Mouse (Mus musculus) layer of hippocampus, postnatal 14 days (tissue): ENCODE results near the gene Poc1a. TPM values are rescaled to one million over a fixed set of nuclear protein-coding genes. Genes with fewer than 3 reads are reported as not detected.

Experiments used
- DNase-seq, 2 experiments: peaks; one replicate each; pipeline ENCODE4 v3.0.0; 2021 to 2022; ENCODE audit warnings: low spot score in 2 of 2, mixed read lengths in 1 of 2
- total RNA-seq, 2 experiments: library from RNA; stranded (reverse); gene quantifications; 2 replicates each; pipeline ENCODE4 v1.2.3; 2021

The Poc1a gene
- total RNA-seq, 2 experiments from 2014 or later: 8.5 to 12.0 TPM

GRCm38 (mm10) chr9:106300176-106300803 is 19.4 kb downstream of the Poc1a start:
- DNase-seq: peak; percentile 76 to 85

GRCm38 (mm10) chr9:106300949-106301348 is 20.1 kb downstream of the Poc1a start:
- no peak for DNase-seq

GRCm38 (mm10) chr9:106301446-106302080 is 20.7 kb downstream of the Poc1a start:
- no peak for DNase-seq

GRCm38 (mm10) chr9:106302446-106303150 is 21.7 kb downstream of the Poc1a start:
- DNase-seq: no peak

GRCm38 (mm10) chr9:106303460-106303960 is 22.6 kb downstream of the Poc1a start:
- DNase-seq: no peak

GRCm38 (mm10) chr9:106305228-106305627 is 24.4 kb downstream of the Poc1a start:
- no peak for DNase-seq

- peak; percentile 76 to 81 for DNase-seq
These were observed 25.9 kb downstream of the Poc1a start for GRCm38 (mm10) chr9:106306662-106307351.

- no peak for DNase-seq
These were observed 27.3 kb downstream of the Poc1a start for GRCm38 (mm10) chr9:106308151-106308550.

GRCm38 (mm10) chr9:106308555-106308954 is 27.7 kb downstream of the Poc1a start:
- DNase-seq: no peak

- no peak for DNase-seq
These were observed 28.1 kb downstream of the Poc1a start for GRCm38 (mm10) chr9:106308983-106309382.

- no peak for DNase-seq
These were observed 29.0 kb downstream of the Poc1a start for GRCm38 (mm10) chr9:106309859-106310258.

GRCm38 (mm10) chr9:106311625-106312191 is 30.8 kb downstream of the Poc1a start:
- no peak for DNase-seq

GRCm38 (mm10) chr9:106312950-106313360 is 32.1 kb downstream of the Poc1a start:
- DNase-seq: no peak

GRCm38 (mm10) chr9:106314196-106314595 is 33.3 kb downstream of the Poc1a start:
- DNase-seq: no peak

- peak in 1 of 2 experiments; percentile 54 for DNase-seq
These were observed 37.2 kb downstream of the Poc1a start for GRCm38 (mm10) chr9:106318074-106318473.

GRCm38 (mm10) chr9:106319095-106319494 is 38.2 kb downstream of the Poc1a start:
- no peak for DNase-seq

- DNase-seq: no peak
These were observed 41.6 kb downstream of the Poc1a start for GRCm38 (mm10) chr9:106322497-106322896.

- no peak for DNase-seq
These were observed 45.4 kb downstream of the Poc1a start for GRCm38 (mm10) chr9:106326241-106326640.

- DNase-seq: peak; percentile 63 to 71
These were observed 46.4 kb downstream of the Poc1a start for GRCm38 (mm10) chr9:106327125-106327809.

GRCm38 (mm10) chr9:106328068-106328610 is 47.3 kb downstream of the Poc1a start:
- no peak for DNase-seq
